Mouse (Mus musculus) forelimb bud, embryonic 11.5 days (tissue): ENCODE measurements around the gene Gm128.

Experiments
- DNase-seq: peaks from one replicate; pipeline ENCODE4 v3.0.0-alpha.2; 2012; ENCODE audit warnings: low read depth, low spot score

Gene Gm128

DNA sequence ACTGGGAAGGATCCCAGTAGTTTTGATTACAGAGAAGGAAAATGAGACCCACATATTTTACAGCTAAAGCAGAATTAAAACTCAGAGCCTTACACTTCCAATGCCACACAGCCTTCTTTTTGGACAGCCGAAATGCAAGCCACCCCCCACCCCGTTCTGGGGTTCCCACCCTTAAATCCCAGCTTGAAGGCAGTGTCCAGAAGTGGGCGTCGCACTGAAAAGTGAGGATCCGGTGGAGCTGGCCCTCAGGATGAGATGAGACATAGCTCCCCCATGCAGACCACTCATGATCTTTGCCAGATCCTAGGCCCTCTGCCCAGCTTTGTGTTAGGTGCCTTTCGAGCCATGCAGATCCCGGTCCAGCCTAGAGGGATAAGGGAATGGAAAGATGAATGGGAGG lies at the start of gene Gm128:
TSS of gene Gm128 (minus strand) at position 101 of the 400 bp plus-strand sequence.
- DNase-seq: no peak

DNA sequence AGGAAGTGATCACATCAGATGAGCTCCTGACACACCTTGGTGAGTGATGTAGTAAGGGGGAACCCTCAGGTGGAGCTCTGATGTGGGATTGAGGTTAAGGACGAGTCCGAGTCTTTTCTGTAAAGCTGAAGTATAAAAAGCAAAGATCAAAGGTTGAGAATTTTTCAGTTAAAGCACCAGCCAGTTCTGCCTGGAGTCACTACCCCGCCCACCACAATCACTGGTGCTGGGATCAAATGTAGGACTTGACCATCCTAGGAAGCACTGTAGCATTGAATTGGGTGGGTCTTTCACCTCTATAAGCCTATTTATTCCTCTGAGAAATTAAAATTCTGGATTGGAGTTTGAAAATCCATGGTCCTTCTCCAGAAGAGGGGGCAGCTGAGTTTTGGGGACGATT lies 49.6 kb upstream of the Gm128 start:
- no peak for DNase-seq

- no peak for DNase-seq
Measured at GRCm38 (mm10) chr3:95290156-95290555, 48.8 kb upstream of the Gm128 start.

- DNase-seq: no peak
Measured at GRCm38 (mm10) chr3:95289419-95289818, 48.0 kb upstream of the Gm128 start.

DNA sequence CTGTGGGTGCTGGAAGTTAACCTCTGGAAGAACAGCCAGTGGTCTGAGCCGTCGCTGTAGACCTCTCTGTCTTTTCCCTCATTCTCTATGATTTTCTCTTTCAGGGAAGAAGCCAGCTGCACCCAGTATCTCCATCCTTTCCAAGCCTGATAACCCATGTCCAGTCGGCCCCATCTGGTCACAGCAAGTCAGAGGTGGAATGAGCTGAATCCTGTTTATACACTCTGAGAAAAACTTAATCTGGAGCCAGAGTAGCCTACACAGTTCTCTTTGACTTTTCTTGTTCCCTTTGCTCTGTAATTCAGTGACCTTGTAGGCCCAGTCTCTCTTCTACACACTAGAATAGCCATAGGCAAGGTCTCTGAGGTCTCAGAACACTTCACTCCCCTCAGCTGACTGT lies 46.1 kb upstream of the Gm128 start:
- DNase-seq: no peak

DNA sequence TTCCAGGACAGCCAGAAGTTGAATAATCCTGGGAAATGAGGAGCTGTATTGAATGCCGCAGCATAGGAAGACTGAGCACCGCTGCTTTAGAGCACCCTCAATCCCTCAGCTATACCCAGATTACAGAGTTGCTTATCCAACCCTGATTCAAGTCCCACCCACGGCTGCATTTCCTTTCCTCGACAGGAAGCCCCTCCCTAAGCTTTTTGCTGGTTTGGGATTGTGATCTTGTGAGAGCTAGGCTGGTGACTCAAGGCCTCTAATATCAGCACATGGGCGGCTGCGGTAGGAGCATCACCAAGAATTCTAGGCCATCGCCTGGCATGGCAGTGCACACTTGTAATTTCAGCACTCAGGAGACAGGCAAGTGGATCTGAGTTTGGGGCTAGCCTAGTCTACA lies 45.1 kb upstream of the Gm128 start:
- no peak for DNase-seq

DNA sequence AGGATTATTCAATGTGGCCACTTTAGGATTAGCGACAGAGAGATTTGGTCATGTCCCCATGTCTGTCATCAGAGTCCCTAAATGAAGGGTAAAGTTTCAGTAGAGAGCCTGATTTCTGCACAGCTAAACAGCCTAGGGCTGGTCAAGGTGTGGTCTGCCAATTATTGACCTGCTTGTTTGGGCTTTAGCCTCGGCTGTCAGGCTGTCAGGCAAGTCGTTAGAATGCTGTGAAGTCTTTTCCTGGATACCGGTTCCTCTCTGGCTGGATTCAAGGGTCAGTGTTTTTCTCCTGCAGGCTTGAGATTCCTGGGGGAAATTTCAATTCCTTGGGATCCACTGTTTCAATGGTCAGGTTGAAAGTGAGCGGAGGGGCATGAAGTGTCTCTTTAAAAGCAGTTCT lies 44.6 kb upstream of the Gm128 start:
- no peak for DNase-seq

DNA sequence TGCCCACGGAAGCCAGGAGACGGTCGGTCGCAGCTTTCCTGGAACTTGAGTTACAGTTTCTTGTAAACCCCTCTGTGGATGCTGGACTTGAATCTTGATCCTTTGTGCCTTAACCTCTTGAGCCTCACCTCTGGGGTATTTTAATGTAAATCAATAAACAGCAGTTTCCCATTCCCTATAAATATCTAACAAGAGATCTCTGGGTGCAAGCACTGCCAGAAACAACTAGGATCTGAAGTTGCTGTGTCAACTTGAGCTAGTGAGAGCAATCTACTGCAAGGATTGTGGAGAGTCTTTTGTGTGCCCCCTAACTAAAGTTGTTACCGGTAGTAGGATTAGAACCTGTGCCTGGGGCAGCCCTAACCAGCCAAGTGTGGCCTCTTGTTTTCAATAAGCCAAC lies 44.0 kb upstream of the Gm128 start:
- no peak for DNase-seq

GRCm38 (mm10) chr3:95284501-95285281 lies 43.3 kb upstream of the Gm128 start:
- no peak for DNase-seq

DNA sequence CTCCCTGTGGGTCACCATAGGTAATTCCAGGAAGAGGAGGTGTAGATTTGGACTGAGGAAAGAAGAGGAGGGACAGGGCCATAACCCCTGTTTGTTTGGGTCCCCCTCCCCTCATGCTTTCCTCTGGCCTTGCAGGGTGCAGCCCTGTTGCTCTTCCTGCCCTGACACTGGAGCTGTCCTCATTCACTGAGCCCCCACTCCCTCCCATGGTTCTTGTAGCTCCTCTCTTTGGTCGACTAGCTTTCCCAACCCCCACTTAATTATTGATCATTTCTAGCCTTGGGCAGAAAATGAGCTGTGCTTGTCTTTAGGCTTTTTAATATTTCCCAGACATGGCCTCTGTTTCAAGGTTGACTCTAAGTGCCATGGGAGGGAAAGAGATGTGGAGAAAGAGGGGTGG lies 42.7 kb upstream of the Gm128 start:
- no peak for DNase-seq

- DNase-seq: no peak
Measured at GRCm38 (mm10) chr3:95283589-95283941, 42.2 kb upstream of the Gm128 start.

DNA sequence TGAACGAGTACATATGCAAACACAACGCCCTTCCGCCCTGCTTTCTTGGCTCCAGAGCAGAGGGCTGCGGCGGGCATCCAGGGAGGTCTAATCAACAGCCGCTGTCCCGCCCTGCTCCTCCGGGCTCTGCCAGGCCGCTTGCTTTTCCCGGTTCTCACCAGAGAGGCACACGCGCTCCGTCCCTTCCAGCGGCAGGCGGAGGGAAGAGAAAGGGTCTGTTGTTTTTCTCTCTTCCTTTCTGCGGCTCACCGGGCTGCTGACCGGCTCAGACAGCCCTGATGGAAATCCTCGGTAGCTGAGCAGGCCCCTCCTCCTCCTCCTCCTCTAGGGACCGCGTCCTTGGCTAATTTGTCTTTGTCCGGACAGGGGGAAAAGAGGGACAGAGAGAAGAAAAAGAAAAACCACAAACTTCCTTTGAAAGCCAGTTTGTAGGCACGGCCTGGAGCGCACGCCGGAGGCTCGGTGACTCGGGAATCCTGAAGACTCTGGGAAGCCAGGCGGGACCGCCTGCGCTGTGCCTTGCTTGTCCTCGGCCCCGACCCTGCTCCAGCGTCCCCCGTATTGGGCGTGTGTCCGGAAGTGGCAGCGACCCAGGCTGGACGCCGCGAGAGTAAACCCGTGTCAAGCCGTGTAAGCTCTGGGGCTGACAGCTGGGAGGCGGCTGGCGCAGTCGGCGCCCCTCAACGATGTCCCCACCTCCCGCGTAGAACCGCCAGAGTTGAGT lies 41.6 kb upstream of the Gm128 start:
- peak; percentile 75 for DNase-seq

GRCm38 (mm10) chr3:95282381-95282864 lies 41.0 kb upstream of the Gm128 start:
- no peak for DNase-seq

GRCm38 (mm10) chr3:95281216-95282126 lies 40.1 kb upstream of the Gm128 start, which contains the start of the genes Mindy1 and Prune1:
Mindy1 (plus strand) TSS chr3:95281345.
Prune1 (minus strand) TSS chr3:95282076.
- DNase-seq: peak; percentile 98

DNA sequence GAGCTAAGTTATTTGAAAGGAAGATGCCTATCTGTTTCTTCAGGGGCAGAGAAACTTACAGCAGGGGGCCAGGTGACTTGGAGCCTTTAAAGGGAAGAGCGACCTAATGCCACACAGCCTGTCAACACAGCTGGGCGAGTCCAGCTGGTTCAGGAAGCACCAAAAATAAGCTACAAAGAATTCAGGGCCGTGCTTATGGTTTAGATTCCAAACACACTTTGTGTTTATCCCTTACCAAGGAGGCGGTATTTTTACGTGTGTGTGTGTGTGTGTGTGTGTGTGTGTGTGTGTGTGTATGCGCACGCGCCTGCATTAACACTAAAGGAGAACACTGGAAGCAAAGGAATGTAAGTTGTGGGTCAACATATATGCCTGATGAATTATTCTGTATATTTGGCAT lies 39.3 kb upstream of the Gm128 start:
- no peak for DNase-seq

- DNase-seq: no peak
Measured at GRCm38 (mm10) chr3:95277149-95277551, 35.8 kb upstream of the Gm128 start.

DNA sequence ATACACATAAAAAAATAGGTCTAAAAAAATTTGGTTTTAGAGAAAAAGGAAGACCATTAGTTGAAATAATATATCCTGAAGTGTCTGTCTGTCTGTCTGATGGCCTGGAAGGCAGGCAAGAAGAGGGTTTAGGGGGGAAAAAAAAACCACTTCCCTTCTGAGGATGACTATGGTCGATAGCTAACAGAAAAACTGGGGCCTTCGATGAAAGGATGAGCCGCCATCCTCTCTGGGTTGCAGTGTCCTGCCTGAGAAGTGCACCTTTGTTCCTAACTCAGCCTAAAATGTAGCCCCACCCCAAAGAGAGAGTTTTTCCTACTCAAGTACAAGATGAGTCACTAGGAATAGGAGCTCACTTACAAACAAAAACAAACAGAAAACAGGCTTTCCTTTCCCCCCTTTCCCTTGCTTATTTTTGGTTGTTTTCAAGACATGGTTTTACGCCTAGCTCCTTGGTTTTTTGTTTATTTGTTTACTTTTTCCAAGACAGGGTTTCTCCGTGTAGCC lies 35.1 kb upstream of the Gm128 start:
- DNase-seq: no peak

DNA sequence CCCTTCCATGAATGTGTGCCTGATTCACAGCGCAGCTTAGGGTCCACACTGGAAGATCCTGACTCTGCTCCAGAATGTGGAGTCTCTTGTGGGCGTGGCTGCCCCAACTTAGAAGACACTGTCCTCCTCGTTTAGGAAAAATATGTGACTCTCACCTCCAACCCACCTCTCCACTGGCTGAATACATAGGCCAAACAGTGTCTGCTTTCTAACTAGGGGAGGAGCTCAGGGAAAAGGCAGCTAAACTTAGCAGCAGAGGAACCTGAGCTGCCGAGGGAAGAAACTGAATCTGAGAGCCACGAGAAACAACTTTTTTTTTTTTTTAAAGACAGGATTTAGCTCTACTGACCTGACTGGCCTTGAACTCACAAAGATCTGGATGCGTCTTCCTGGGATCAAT lies 33.8 kb upstream of the Gm128 start:
- no peak for DNase-seq

DNA sequence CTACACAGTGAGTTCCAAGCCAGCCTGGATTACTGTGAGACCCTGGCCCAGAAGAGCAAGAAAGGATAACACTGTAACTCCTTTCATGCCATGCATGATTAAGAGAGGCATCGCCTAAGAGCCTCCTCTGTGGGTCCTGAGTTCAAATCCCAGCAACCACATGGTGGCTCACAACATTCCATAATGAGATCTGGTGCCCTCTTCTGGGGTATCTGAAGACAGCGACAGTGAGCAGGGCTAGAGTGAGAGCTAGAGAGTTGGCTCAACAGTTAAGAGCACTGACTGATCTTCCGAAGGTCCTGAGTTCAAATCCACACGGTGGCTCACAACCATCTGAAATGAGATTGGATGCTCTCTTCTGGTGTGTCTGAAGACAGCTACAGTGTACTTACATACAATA lies 33.1 kb upstream of the Gm128 start:
- DNase-seq: no peak

DNA sequence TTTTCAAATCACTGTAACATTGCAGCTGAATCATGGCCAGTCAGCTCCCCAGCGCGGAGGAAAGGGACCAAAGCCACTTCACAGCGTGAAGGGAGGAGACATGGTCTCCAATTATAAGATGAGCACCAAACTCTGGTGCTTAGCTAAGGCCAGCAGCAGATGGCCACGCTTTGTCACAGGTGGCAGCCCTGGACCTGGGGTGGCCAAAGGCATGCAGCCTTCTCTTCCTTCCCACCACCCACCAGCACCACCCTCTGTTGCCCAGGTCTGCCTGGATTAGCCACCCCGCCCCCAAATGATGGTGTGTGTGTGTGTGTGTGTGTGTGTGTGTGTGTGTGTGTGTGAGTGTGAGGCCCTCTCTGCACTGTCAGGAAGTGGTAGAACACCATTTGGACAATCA lies 32.1 kb upstream of the Gm128 start:
- no peak for DNase-seq

DNA sequence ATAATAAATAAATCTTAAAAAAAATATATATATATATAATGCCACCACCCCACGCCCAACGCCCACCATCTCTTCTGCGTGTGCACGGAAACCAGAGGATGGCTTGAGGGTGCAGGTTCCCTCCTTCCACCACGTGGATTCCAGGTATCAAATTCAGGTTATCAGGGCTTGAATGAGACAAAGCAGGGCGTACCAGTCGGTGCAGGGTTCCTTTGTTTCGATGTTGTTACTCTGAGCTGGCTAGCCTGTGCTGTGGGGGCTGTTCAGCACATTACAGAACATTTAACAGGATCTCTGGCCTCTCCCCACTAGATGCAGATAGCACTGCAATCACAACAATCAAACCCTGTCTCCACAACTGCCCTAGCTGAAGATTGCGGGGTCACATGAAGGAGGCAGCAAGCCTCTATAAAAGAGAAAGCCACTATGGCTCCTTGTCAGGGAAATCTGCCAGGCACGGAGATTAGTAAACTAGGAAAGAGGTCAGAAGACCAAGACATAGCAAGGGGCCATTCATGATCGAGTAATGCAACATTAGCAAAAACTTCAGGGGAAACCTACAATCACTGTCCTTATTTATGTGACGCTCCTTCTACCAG lies 29.5 kb upstream of the Gm128 start:
- no peak for DNase-seq
